Mouse (Mus musculus): ENCODE measurements around the gene Tmem243. TPM values are rescaled to one million over a fixed set of nuclear protein-coding genes. Genes with fewer than 3 reads are reported as not detected.

Gene Tmem243
- polyA plus RNA-seq (2014; fragmentation: Illumina TruSeq; extraction: RNeasy Lipid Tissue Mini Kit (QIAGEN cat#74804); ENCODE audit: low read depth, low replicate concordance) = 142 TPM

GRCm38 (mm10) chr5:9100207-9100848 is at the start of gene Tmem243:
TSS of gene Tmem243 (plus strand) at chr5:9100668.

DNA sequence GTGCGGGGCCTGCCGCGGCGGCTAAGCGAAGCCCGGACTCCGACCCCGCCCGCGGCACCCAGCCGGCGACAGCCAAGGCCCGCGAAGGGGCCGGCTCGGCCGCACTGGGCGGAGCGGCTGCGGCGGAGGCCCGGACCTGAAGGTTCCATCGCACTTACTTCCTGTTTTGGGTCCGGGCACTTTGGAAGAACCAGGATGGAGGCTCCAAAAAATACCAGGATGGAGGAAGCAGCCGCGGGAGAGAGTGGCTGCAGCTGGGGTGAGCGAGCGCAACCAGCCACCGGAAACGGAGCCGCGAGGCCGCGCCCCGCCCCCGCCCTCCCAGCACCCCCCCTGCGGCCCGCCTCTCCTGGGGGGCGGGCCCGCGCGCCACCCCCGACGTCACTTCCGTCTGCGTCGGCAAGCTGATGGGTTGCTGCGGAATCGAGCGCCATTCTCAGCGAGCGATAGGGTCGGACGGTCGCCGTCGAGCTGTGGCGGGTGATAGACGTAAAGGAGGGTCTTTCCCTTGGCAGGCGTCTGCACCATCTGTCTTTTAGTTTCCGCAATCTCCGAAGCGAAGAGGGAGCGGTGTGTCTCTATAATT is 61.1 kb downstream of the Tmem243 start, which contains the start of gene Dmtf1:
Dmtf1 (minus strand) TSS at position 321 of the 586 bp plus-strand sequence.

Other genes with a start within 250 kb of the Tmem243 start
- gene Abcb4, start 207.0 kb upstream of the Tmem243 start, polyA plus RNA-seq (2014; fragmentation: Illumina TruSeq; extraction: RNeasy Lipid Tissue Mini Kit (QIAGEN cat#74804); ENCODE audit: low read depth, low replicate concordance) = 1.1 TPM
- gene Crot, start 103.3 kb upstream of the Tmem243 start, polyA plus RNA-seq (2014; fragmentation: Illumina TruSeq; extraction: RNeasy Lipid Tissue Mini Kit (QIAGEN cat#74804); ENCODE audit: low read depth, low replicate concordance) = 19.5 TPM
- gene Dmtf1, start 61.1 kb downstream of the Tmem243 start, polyA plus RNA-seq (2014; fragmentation: Illumina TruSeq; extraction: RNeasy Lipid Tissue Mini Kit (QIAGEN cat#74804); ENCODE audit: low read depth, low replicate concordance) = 51.6 TPM
- 1.7 TPM for gene 9330182L06Rik, start 165.4 kb downstream of the Tmem243 start, polyA plus RNA-seq (2014; fragmentation: Illumina TruSeq; extraction: RNeasy Lipid Tissue Mini Kit (QIAGEN cat#74804); ENCODE audit: low read depth, low replicate concordance)